Comparison of ENCODE assay signal across 9 mouse cellular contexts in the genomic region with DNA sequence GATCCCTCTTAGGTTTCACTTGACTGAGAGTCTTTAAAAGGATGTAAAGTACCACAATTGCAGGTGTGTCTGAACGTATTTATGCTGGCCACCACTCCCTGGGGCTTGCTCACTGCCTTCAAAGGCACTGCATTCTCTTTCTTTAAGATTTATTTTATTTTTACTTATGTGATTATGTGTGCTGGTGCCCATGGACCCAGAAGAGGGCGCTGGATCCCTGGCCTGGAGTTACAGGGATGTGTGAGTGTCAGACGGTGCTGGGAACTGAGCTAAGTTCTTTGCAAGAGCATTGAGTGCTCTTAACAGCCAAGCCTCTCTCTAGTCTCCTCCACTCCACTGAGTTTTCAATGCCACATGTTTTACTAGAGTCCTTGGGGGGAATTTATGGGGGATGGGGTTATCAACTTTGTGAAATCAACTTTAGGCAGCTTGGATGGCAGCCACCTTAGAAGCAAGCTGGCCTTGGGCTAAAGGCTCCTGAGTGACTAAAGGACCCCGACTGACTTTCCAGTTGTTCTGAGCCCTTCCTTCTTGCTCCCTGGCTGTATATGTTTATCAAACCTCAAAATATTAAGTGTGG.
A peak's percentile ranks its signal among the peaks of the same experiment; 100 is the strongest.
DNase-seq lines count a peak whose midpoint lies in the region; ATAC-seq and TF ChIP-seq lines count a peak whose summit lies in the region.
"Had no signal": no experiment of that assay in that cellular context is flagged by ENCODE, and none has a peak within 500 bp of the region (broad histone marks: within the 10 kb centered on the region; RNA-seq: fewer than 3 reads in every experiment).

No protein-coding gene starts in this region.

- no peak overlapping the region for H3K9ac ChIP-seq in lung, embryonic 14.5 days

- H3K79me2 ChIP-seq in myocyte (ENCODE audit: control insufficient read depth, insufficient read depth): no peaks in the 10 kb centered on the region

- no peak overlapping the region for H3K4me3 ChIP-seq in lung, embryonic 14.5 days (ENCODE audit: low read depth, low read length)
- H3K4me3 ChIP-seq in myocyte: no peak overlapping the region
- H3K4me3 ChIP-seq: midbrain, embryonic 10.5 days had no signal

- 0 out of 2 replicates have a peak, but pooled peaks have one; percentile 19 for TF ChIP-seq CTCF in lung, embryonic 14.5 days (IDR thresholded peaks at IDR 0.05; ENCODE audit: low read depth)

- H3K4me2 ChIP-seq in lung, embryonic 14.5 days: no peak overlapping the region
- H3K4me2 ChIP-seq in myocyte (ENCODE audit: low read depth): peak overlapping the region; percentile 42

- TF ChIP-seq POLR2A in myocyte (IDR thresholded peaks at IDR 0.05; ENCODE audit: insufficient read length, low read depth): no peak

- no peaks in the 10 kb centered on the region for H3K36me3 ChIP-seq in lung, embryonic 14.5 days (ENCODE audit: insufficient read depth)
- no peaks in the 10 kb centered on the region for H3K36me3 ChIP-seq in myocyte (ENCODE audit: control insufficient read depth, insufficient read depth)
- H3K36me3 ChIP-seq: midbrain, embryonic 10.5 days had no signal

- no peak overlapping the region for H3ac ChIP-seq in myocyte (ENCODE audit: control insufficient read depth, insufficient read length)

- intact Hi-C loops in heart, postnatal 25 days (cut with DNase I): no loop called here

- peak; percentile 39 for DNase-seq in adrenal gland, postnatal 10 days
- no peak for DNase-seq in adrenal gland, postnatal 4 days (ENCODE audit: low spot score in 2 of 2)
- DNase-seq in lung, embryonic 14.5 days: no peak
- no peak for DNase-seq in lung, postnatal 36 days
- DNase-seq in adrenal gland, postnatal 36 days: peak; percentile 52 to 59
- no peak for DNase-seq in heart, postnatal 25 days (ENCODE audit: low spot score)
- DNase-seq in layer of hippocampus, adult 9-10 months (ENCODE audit: low spot score): no peak

- no peak for ATAC-seq in lung, embryonic 14.5 days (ENCODE audit: insufficient read depth)

- 0 out of 2 replicates have a peak, but pooled peaks cover 5% of the 10 kb centered on the region for H3K4me1 ChIP-seq in lung, embryonic 14.5 days (ENCODE audit: insufficient read depth)

- peaks cover 7% of the 10 kb centered on the region; the same call in 1 of the 2 replicates for H3K9me3 ChIP-seq in lung, embryonic 14.5 days (ENCODE audit: low read depth, low read length)

- H3K27me3 ChIP-seq in lung, embryonic 14.5 days (ENCODE audit: insufficient read depth, low read length): no peaks in the 10 kb centered on the region
- H3K27me3 ChIP-seq in myocyte (ENCODE audit: control insufficient read depth, insufficient read depth, insufficient read length): no peaks in the 10 kb centered on the region

- H3K27ac ChIP-seq in lung, embryonic 14.5 days (ENCODE audit: low read depth): peak overlapping the region; percentile 63
- H3K27ac ChIP-seq: midbrain, embryonic 10.5 days had no signal

- 47% methylated on average over 4 of the region's 4 CpGs for WGBS in lung, embryonic 14.5 days

TF ChIP-seq in myocyte, 11 proteins besides CTCF, POLR2A, EP300 and RAD21:
- TF ChIP-seq MYOG (IDR thresholded peaks at IDR 0.05; ENCODE audit: control insufficient read depth in 1 of 3, insufficient read depth in 1 of 3, insufficient read length in 2 of 3, low read depth in 2 of 3) (no peak), CEBPB (IDR thresholded peaks at IDR 0.05; ENCODE audit: insufficient read depth, poor library complexity, severe bottlenecking) (no peak), TCF3 (IDR thresholded peaks at IDR 0.05; ENCODE audit: insufficient read length, low read depth) (no peak), MAX (IDR thresholded peaks at IDR 0.05; ENCODE audit: low read depth) (no peak), REST (IDR thresholded peaks at IDR 0.05; ENCODE audit: insufficient read depth, insufficient read length) (no peak), TCF12 (IDR thresholded peaks at IDR 0.05; ENCODE audit: insufficient read depth, poor library complexity, severe bottlenecking) (no peak), E2F4 (IDR thresholded peaks at IDR 0.05; ENCODE audit: insufficient read depth) (no peak), MYOD1 (IDR thresholded peaks at IDR 0.05; ENCODE audit: control insufficient read depth in 1 of 3, insufficient read length in 2 of 3, low read depth in 2 of 3) (no peak), USF1 (IDR thresholded peaks at IDR 0.05; ENCODE audit: low read depth) (no peak), POLR2AphosphoS2 (IDR thresholded peaks at IDR 0.05; ENCODE audit: insufficient read length, low read depth) (no peak), SRF (IDR thresholded peaks at IDR 0.05; ENCODE audit: control insufficient read depth, insufficient read length, low read depth) (no peak)
TF ChIP-seq in myocyte: peak in this region for 0.

Comparison
In these comparisons a context has a peak if more than half of its experiments do, and no peak if none do; other contexts are left out.
1. DNase-seq: peak in adrenal gland, postnatal 10 days (single experiment) and adrenal gland, postnatal 36 days (2 of 2); none in adrenal gland, postnatal 4 days (0 of 2), lung, embryonic 14.5 days (single experiment), lung, postnatal 36 days (single experiment), heart, postnatal 25 days (single experiment) and layer of hippocampus, adult 9-10 months (single experiment).